Mouse (Mus musculus): ENCODE results near the gene Grip2. TPM values are rescaled to one million over a fixed set of nuclear protein-coding genes. Genes with fewer than 3 reads are reported as not detected.

Gene Grip2
- polyA plus RNA-seq, 1 experiment from 2014 or later: 9.1 TPM

Other genes with a start within 250 kb of the Grip2 start
- 59.1 and 74.8 TPM in 2 replicates for gene Slc6a6, start 143.2 kb downstream of the Grip2 start, polyA plus RNA-seq (2015; fragmentation: Nextera tagmentation; extraction: Ambion mirVana)
- 17.6 and 25.5 TPM in 2 replicates for gene Ccdc174, start 50.8 kb upstream of the Grip2 start, polyA plus RNA-seq (2015; fragmentation: Nextera tagmentation; extraction: Ambion mirVana)
- 0.41 and 0.46 TPM in 2 replicates for gene 4930590J08Rik, start 75.6 kb upstream of the Grip2 start, polyA plus RNA-seq (2015; fragmentation: Nextera tagmentation; extraction: Ambion mirVana)
- 13.0 and 15.2 TPM in 2 replicates for gene Fgd5, start 151.6 kb upstream of the Grip2 start, polyA plus RNA-seq (2015; fragmentation: Nextera tagmentation; extraction: Ambion mirVana)